Mouse (Mus musculus) midbrain, embryonic 10.5 days (tissue): ENCODE measurements around the gene Zswim1. TPM values are rescaled to one million over a fixed set of nuclear protein-coding genes. Genes with fewer than 3 reads are reported as not detected.
"Not testable (repeated sequence)": the region's sequence is repeated elsewhere in the genome, so short reads cannot be mapped to it uniquely, and the experiment has no call there.

ENCODE experiments used
- DNase-seq: peaks from one replicate; pipeline ENCODE4 v3.0.0-alpha.2; 2017; ENCODE audit warnings: low spot score
- H3K27ac ChIP-seq: fragments of 300-500 bp; sonication (generic); replicated peaks from 2 replicates; pipeline ENCODE4 v1.5.1; 2016; ENCODE audit warnings: mild to moderate bottlenecking
- H3K27me3 ChIP-seq: fragments of 300-500 bp; sonication (generic); 2 replicates; pipeline ENCODE4 v1.6.1; 2016; ENCODE audit warnings: low read depth, mild to moderate bottlenecking; ENCODE audit not compliant: poor library complexity, severe bottlenecking
- H3K36me3 ChIP-seq: fragments of 300-500 bp; sonication (generic); 2 replicates; pipeline ENCODE4 v1.6.1; 2016; ENCODE audit warnings: mild to moderate bottlenecking, moderate library complexity
- H3K4me1 ChIP-seq: fragments of 300-500 bp; sonication (generic); 2 replicates; pipeline ENCODE4 v1.6.1; 2016
- H3K4me3 ChIP-seq: fragments of 300-500 bp; sonication (generic); 2 replicates; pipeline ENCODE4 v1.5.1; 2016; ENCODE audit warnings: mild to moderate bottlenecking, moderate library complexity
- H3K9me3 ChIP-seq: fragments of 300-500 bp; sonication (generic); replicated peaks from 2 replicates; pipeline ENCODE4 v1.6.1; 2016; ENCODE audit warnings: mild to moderate bottlenecking
- WGBS: fragments of 180-500 bp; shearing (Covaris S2); methylation state at CpG from one replicate; pipeline ENCODE4 v1.1.7; 2016; 5-methylcytosine and 5-hydroxymethylcytosine counted together
- polyA plus RNA-seq: library from polyadenylated mRNA; unstranded; fragments of >200 nt; fragmentation: Nextera tagmentation; extraction: Ambion mirVana; gene quantifications from 2 replicates; pipeline ENCODE4 v1.2.1, GENCODE M21; 2016

The Zswim1 gene
- polyA plus RNA-seq, 1 experiment from 2014 or later = 24.7 TPM

DNA sequence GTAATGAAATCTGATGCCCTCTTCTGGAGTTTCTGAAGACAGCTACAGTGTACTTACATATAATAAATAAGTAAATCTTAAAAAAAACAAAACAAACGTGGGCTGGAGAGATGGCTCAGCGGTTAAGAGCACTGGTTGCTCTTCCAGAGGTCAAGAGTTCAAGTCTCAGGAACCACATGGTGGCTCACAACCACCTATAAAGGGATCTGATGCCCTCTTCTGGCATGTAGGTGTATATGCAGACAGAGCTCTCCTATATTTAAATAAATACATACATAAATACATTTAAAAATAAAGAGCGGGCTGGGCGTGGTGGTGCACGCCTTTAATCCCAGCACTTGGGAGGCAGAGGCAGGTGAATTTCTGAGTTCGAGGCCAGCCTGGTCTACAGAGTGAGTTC, 23.9 kb upstream of the Zswim1 start:
- H3K4me1 ChIP-seq, H3K27me3 ChIP-seq, H3K9me3 ChIP-seq, H3K27ac ChIP-seq, H3K4me3 ChIP-seq, DNase-seq: not testable (repeated sequence)
- 90% methylated on average over 6 of the region's 6 CpGs for WGBS
- peaks cover 86% of the 10 kb centered on the region for H3K36me3 ChIP-seq

- no peaks in the 10 kb centered on the region for H3K27me3 ChIP-seq
- DNase-seq = no peak
- H3K27ac ChIP-seq = no peak overlapping the region
- peaks cover 18% of the 10 kb centered on the region for H3K4me1 ChIP-seq
- H3K4me3 ChIP-seq = no peak overlapping the region
- H3K36me3 ChIP-seq = peaks cover 71% of the 10 kb centered on the region
- no peaks in the 10 kb centered on the region for H3K9me3 ChIP-seq
- 93% methylated on average over 13 of the region's 13 CpGs for WGBS
Measured at GRCm38 (mm10) chr2:164800252-164801004, 22.1 kb upstream of the Zswim1 start.

- no peak overlapping the region for H3K27ac ChIP-seq
- H3K9me3 ChIP-seq = no peaks in the 10 kb centered on the region
- H3K4me1 ChIP-seq = peaks cover 26% of the 10 kb centered on the region
- no peak for DNase-seq
- no peaks in the 10 kb centered on the region for H3K27me3 ChIP-seq
- 95% methylated on average over 16 of the region's 16 CpGs for WGBS
- peaks cover 44% of the 10 kb centered on the region for H3K36me3 ChIP-seq
- H3K4me3 ChIP-seq = peak overlapping the region; percentile 74
Measured at GRCm38 (mm10) chr2:164803201-164803920, 19.1 kb upstream of the Zswim1 start.

DNA sequence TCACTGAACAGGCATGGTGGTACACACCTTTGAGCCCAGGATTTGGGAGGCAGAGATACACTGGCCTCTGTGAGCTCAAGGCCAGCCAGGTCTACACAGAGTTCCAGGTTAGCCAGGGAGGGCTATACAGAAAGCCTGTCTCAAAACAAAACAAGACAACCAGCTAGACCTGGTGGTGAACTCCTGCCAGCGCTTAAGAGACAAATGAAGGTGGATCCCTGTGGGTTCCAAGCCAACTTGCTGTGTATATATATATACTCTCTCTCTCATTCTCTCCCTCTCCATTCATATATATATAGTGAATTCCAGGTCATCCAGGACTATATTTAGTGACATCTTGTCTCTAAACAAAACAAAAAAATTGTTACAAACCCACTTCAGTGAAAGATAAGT, 18.6 kb upstream of the Zswim1 start:
- 57% methylated on average over 1 of the region's 1 CpGs for WGBS
- no peak for DNase-seq
- Histone ChIP-seq H3K36me3 (peaks cover 44% of the 10 kb centered on the region), H3K27ac (peak overlapping the region; percentile 90; the same call in 1 of the 2 replicates), H3K27me3 (no peaks in the 10 kb centered on the region), H3K4me1 (peaks cover 26% of the 10 kb centered on the region), H3K9me3 (no peaks in the 10 kb centered on the region), H3K4me3 (peak overlapping the region; percentile 74)

DNA sequence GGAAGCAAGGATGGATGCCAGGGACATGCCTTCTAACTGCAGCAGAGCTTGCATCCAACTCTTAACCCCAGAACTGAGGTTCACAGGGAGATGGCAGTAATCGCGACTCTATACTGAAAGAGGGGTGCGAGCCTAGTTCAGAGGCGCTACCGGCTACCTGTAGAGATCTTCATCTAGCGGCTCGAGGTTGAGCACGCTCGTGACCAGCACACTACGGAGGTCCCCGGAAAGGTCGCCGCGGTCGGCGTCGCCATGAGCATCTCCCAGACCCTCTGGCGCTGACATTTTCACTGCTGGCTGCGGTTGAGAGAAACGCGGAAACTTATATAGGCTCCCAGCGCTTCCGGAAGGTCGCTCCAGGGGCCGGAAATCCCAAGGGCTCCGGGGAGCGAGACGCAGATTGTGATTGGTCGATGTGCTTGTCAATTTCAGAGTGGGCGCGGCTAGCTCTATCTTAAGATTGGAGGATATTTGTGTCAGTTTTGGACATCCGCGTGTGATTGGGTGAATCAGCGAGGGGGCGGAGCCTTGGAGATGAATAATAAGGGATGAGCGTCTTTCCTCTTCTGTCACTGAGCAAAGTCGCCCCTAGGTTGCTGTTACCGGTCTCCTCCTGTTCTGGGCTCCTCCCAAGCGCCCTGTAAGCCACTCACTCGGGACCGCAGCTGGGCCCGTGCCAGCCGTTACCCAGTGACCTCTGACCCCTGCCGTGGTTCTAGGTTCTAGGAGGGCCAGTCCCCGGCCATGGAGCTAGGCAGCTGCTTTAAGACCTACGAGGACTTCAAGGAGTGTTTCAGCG, 17.8 kb upstream of the Zswim1 start, which contains the start of the genes Acot8 and Zswim3:
Gene Acot8 (minus strand): TSS at position 350 of the 799 bp plus-strand sequence.
Gene Zswim3 (plus strand): TSS at position 566 of the 799 bp plus-strand sequence.
- no peaks in the 10 kb centered on the region for H3K9me3 ChIP-seq
- DNase-seq = peak; percentile 97
- WGBS = under 1% methylated on average over 47 of the region's 47 CpGs
- peaks cover 26% of the 10 kb centered on the region for H3K4me1 ChIP-seq
- H3K27me3 ChIP-seq = no peaks in the 10 kb centered on the region
- peak within 1 kb of the TSS; percentile 74 for H3K4me3 ChIP-seq
- H3K36me3 ChIP-seq = peaks cover 42% of the 10 kb centered on the region
- peak within 1 kb of the TSS; percentile 90 for H3K27ac ChIP-seq

DNA sequence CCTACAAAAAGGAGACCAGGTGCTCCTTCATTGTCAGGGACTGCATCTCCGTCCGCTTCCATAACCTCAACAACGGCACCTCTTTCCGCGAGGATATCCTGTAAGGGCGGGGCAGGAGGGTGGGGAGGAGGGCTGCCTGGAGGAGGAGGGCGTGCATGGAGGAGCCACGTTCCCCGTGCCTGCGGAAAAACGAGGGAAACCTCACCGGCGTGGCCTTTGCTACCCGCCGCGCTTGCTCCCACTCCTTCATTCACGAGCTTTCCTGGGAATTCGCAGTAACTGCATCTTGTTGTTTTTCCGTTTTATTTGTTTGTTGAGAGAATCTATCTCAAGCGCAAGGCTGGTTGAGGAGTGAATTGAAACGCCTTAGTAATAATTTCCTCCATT, 17.2 kb upstream of the Zswim1 start:
- no peaks in the 10 kb centered on the region for H3K9me3 ChIP-seq
- peaks cover 26% of the 10 kb centered on the region for H3K4me1 ChIP-seq
- DNase-seq = no peak
- H3K27me3 ChIP-seq = no peaks in the 10 kb centered on the region
- WGBS = 2% methylated on average over 21 of the region's 21 CpGs
- peak overlapping the region; percentile 74 for H3K4me3 ChIP-seq
- peaks cover 36% of the 10 kb centered on the region for H3K36me3 ChIP-seq
- peak overlapping the region; percentile 90 for H3K27ac ChIP-seq

GRCm38 (mm10) chr2:164806614-164807013, 15.9 kb upstream of the Zswim1 start:
- no peaks in the 10 kb centered on the region for H3K9me3 ChIP-seq
- peak overlapping the region; percentile 2; the same call in 1 of the 2 replicates for H3K4me3 ChIP-seq
- H3K27ac ChIP-seq = no peak overlapping the region
- no peak for DNase-seq
- H3K27me3 ChIP-seq = no peaks in the 10 kb centered on the region
- WGBS = 86% methylated on average over 7 of the region's 7 CpGs
- H3K4me1 ChIP-seq = peaks cover 26% of the 10 kb centered on the region
- peaks cover 23% of the 10 kb centered on the region for H3K36me3 ChIP-seq

GRCm38 (mm10) chr2:164813557-164813956, 8.9 kb upstream of the Zswim1 start:
- no peak for DNase-seq
- 81% methylated on average over 2 of the region's 2 CpGs for WGBS

DNA sequence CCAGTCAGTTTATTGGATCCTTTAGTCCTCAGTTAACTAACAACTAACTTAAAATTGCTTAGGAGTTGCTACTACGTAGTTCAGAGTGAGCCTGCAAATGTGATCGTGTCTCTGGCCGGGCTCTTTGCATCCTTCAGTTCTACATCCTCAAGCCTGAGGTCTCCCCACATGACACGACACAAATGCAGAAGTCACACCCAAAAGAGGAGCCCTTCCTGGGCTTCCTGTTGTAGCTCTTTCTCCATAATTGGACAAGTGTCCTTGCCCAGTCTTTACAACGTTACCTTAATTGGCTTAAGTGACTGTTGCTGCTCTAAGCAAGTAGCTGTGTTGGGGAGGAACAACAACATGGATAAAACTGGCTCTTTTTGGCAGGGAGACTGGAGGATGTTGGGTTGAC, 7.1 kb upstream of the Zswim1 start:
- DNase-seq = no peak
- Histone ChIP-seq H3K4me3 (no peak overlapping the region), H3K27me3 (no peaks in the 10 kb centered on the region), H3K36me3 (peaks cover 12% of the 10 kb centered on the region), H3K27ac (no peak overlapping the region), H3K4me1 (peaks cover 3% of the 10 kb centered on the region; the same call in 1 of the 2 replicates), H3K9me3 (no peaks in the 10 kb centered on the region)
- WGBS = 89% methylated on average over 5 of the region's 5 CpGs

More at GRCm38 (mm10) chr2:164813557-164813956, 8.9 kb upstream of the Zswim1 start:
- H3K4me3 ChIP-seq = no peak overlapping the region
- H3K4me1 ChIP-seq = peaks cover 3% of the 10 kb centered on the region; the same call in 1 of the 2 replicates
- peaks cover 16% of the 10 kb centered on the region for H3K36me3 ChIP-seq
- no peaks in the 10 kb centered on the region for H3K9me3 ChIP-seq
- H3K27me3 ChIP-seq = no peaks in the 10 kb centered on the region
- no peak overlapping the region for H3K27ac ChIP-seq

DNA sequence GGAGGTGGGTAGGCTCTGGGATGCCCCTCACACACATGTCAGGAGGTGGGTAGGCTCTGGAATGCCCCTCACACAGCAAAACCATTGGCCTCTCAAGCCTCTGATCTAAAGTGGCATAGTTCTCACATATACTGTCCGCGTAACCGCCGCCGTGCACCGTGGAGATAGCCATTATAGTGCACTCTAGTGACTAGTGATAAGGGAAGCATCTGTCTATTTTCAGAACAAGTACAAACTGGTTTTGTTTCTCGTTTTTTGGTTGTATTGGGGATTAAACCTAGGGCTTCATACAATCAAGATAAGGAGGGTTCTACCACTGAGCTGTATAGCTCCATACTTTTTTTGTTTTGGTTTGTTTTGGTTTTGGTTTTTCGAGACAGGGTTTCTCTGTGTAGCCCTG, 6.7 kb upstream of the Zswim1 start:
- no peaks in the 10 kb centered on the region for H3K9me3 ChIP-seq
- 91% methylated on average over 8 of the region's 8 CpGs for whole genome bisulfite sequencing
- H3K4me1 ChIP-seq = peaks cover 3% of the 10 kb centered on the region; the same call in 1 of the 2 replicates
- H3K36me3 ChIP-seq = peaks cover 17% of the 10 kb centered on the region
- no peaks in the 10 kb centered on the region for H3K27me3 ChIP-seq
- no peak overlapping the region for H3K27ac ChIP-seq
- no peak overlapping the region for H3K4me3 ChIP-seq
- no peak for DNase-seq

DNA sequence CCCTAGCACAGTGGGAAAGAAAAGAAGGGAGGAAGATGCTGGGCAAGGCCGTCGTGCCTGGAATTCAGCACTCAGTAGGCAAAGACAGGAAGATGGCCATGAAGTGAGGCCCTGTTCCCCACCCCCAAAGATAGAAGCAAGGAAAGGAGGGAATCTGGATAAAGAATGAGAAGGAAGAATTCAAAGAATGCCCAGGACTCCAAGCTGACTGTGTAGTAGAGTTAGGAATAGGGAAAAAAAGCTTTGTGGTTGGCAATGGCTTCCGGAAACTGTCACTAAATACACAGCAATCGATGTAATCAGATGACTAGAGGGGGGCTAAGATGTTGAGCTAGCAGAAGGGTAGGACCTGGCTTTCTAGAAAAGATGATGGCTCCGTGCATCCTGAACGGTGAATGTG, 5.3 kb upstream of the Zswim1 start:
- WGBS = 91% methylated on average over 6 of the region's 6 CpGs
- Histone ChIP-seq H3K27me3 (no peaks in the 10 kb centered on the region), H3K4me1 (peaks cover 6% of the 10 kb centered on the region), H3K27ac (no peak overlapping the region), H3K4me3 (no peak overlapping the region), H3K36me3 (peaks cover 25% of the 10 kb centered on the region), H3K9me3 (no peaks in the 10 kb centered on the region)
- DNase-seq = no peak

DNA sequence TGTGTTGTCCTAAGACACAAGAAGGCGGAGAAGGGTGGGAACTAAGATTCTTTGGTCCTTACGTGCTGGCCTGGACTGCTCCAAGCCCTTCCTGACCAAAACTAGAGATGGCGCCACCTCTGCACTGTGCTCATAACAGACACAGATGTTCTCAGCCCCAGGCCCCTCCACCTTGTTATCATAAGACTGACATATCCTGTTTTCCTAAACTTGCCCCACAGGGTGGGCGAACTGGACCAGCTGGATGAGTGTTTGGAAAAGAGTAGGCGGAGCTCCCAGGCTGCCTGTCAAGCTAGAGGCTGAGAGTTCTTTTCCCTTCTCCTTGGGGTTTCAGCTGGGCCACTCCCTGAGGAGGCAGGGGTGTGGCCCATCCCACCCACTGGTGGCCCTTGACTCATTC, 4.8 kb upstream of the Zswim1 start:
- Histone ChIP-seq H3K9me3 (no peaks in the 10 kb centered on the region), H3K27ac (no peak overlapping the region), H3K36me3 (peaks cover 22% of the 10 kb centered on the region), H3K4me1 (peaks cover 11% of the 10 kb centered on the region), H3K4me3 (no peak overlapping the region), H3K27me3 (no peaks in the 10 kb centered on the region)
- peak; percentile 26 for DNase-seq
- WGBS = 74% methylated on average over 5 of the region's 5 CpGs
